Mouse (Mus musculus): ENCODE measurements around the gene Pabpc4. TPM values are rescaled to one million over a fixed set of nuclear protein-coding genes. Genes with fewer than 3 reads are reported as not detected.
"Not testable (repeated sequence)": the region's sequence is repeated elsewhere in the genome, so short reads cannot be mapped to it uniquely, and the experiment has no call there.

Pabpc4 gene
- total RNA-seq, 2 experiments from 2014 or later: 38.7 to 41.9 TPM

GRCm38 (mm10) chr4:123295516-123296147, 33.5 kb downstream of the Pabpc4 start:
- DNase-seq (ENCODE audit: low spot score in 2 of 2): no peak
- intact Hi-C loops (cut with DNase I): no loop called here

- DNase-seq (ENCODE audit: low spot score in 2 of 2): no peak
- intact Hi-C loops (cut with DNase I): no loop called here
Measured at GRCm38 (mm10) chr4:123296148-123296534, 34.0 kb downstream of the Pabpc4 start.

- intact Hi-C loops (cut with DNase I): no loop called here
Measured at GRCm38 (mm10) chr4:123297195-123297960, 35.2 kb downstream of the Pabpc4 start.

GRCm38 (mm10) chr4:123298226-123298625, 36.1 kb downstream of the Pabpc4 start:
- intact Hi-C loops (cut with DNase I): no loop called here
- DNase-seq (ENCODE audit: low spot score in 2 of 2): no peak

More at GRCm38 (mm10) chr4:123297195-123297960, 35.2 kb downstream of the Pabpc4 start:
- DNase-seq (ENCODE audit: low spot score in 2 of 2): no peak

GRCm38 (mm10) chr4:123298980-123299670, 37.0 kb downstream of the Pabpc4 start:
- DNase-seq (ENCODE audit: low spot score in 2 of 2): no peak
- intact Hi-C loops (cut with DNase I): no loop called here

- no peak for DNase-seq (ENCODE audit: low spot score in 2 of 2)
- intact Hi-C loops (cut with DNase I): no loop called here
Measured at GRCm38 (mm10) chr4:123305789-123306188, 43.6 kb downstream of the Pabpc4 start.

GRCm38 (mm10) chr4:123306999-123307398, 44.8 kb downstream of the Pabpc4 start:
- DNase-seq (ENCODE audit: low spot score in 2 of 2): peak; percentile 39 to 56
- intact Hi-C loops (cut with DNase I): no loop called here

GRCm38 (mm10) chr4:123308292-123308691, 46.1 kb downstream of the Pabpc4 start:
- intact Hi-C loops (cut with DNase I): no loop called here
- DNase-seq (ENCODE audit: low spot score in 2 of 2): no peak

GRCm38 (mm10) chr4:123311845-123312244, 49.7 kb downstream of the Pabpc4 start:
- no peak for DNase-seq (ENCODE audit: low spot score in 2 of 2)
- intact Hi-C loops (cut with DNase I): no loop called here

- intact Hi-C loops (cut with DNase I): no loop called here
- no peak for DNase-seq (ENCODE audit: low spot score in 2 of 2)
Measured at GRCm38 (mm10) chr4:123313010-123313409, 50.9 kb downstream of the Pabpc4 start.

- no peak for DNase-seq (ENCODE audit: low spot score in 2 of 2)
- intact Hi-C loops (cut with DNase I): no loop called here
Measured at GRCm38 (mm10) chr4:123314497-123314896, 52.3 kb downstream of the Pabpc4 start.

GRCm38 (mm10) chr4:123322910-123323309, 60.8 kb downstream of the Pabpc4 start:
- DNase-seq (ENCODE audit: low spot score in 2 of 2); intact Hi-C loops (cut with DNase I): not testable (repeated sequence)

GRCm38 (mm10) chr4:123323534-123323933, 61.4 kb downstream of the Pabpc4 start, which contains the start of gene Oxct2a:
Oxct2a (minus strand) TSS chr4:123323634.
- intact Hi-C loops (cut with DNase I): no loop called here
- DNase-seq (ENCODE audit: low spot score in 2 of 2): no peak

- intact Hi-C loops (cut with DNase I): no loop called here
- no peak for DNase-seq (ENCODE audit: low spot score in 2 of 2)
Measured at GRCm38 (mm10) chr4:123326087-123326486, 63.9 kb downstream of the Pabpc4 start.

- intact Hi-C loops (cut with DNase I): no loop called here
- no peak for DNase-seq (ENCODE audit: low spot score in 2 of 2)
Measured at GRCm38 (mm10) chr4:123327630-123328029, 65.5 kb downstream of the Pabpc4 start.

- no peak for DNase-seq (ENCODE audit: low spot score in 2 of 2)
- intact Hi-C loops (cut with DNase I): no loop called here
Measured at GRCm38 (mm10) chr4:123328946-123329345, 66.8 kb downstream of the Pabpc4 start.

GRCm38 (mm10) chr4:123331326-123331725, 69.2 kb downstream of the Pabpc4 start:
- intact Hi-C loops (cut with DNase I): no loop called here
- no peak for DNase-seq (ENCODE audit: low spot score in 2 of 2)

- DNase-seq (ENCODE audit: low spot score in 2 of 2); intact Hi-C loops (cut with DNase I): not testable (repeated sequence)
Measured at GRCm38 (mm10) chr4:123331961-123332360, 69.8 kb downstream of the Pabpc4 start.

- intact Hi-C loops (cut with DNase I): no loop called here
- DNase-seq (ENCODE audit: low spot score in 2 of 2): no peak
Measured at GRCm38 (mm10) chr4:123333151-123333550, 71.0 kb downstream of the Pabpc4 start.

GRCm38 (mm10) chr4:123334177-123334576, 72.0 kb downstream of the Pabpc4 start:
- DNase-seq (ENCODE audit: low spot score in 2 of 2): no peak

More at GRCm38 (mm10) chr4:123334177-123334576, 72.0 kb downstream of the Pabpc4 start:
- intact Hi-C loops (cut with DNase I): no loop called here

Measured in left cerebral cortex, postnatal 36 days (tissue).